Mouse (Mus musculus) liver, embryonic 15.5 days (tissue): ENCODE data around the gene Syne3. TPM values are rescaled to one million over a fixed set of nuclear protein-coding genes. Genes with fewer than 3 reads are reported as not detected.
A peak's percentile ranks its signal among the peaks of the same experiment; 100 is the strongest.

Experiments used
- ATAC-seq: fragments of 200-750 bp; cut with Nextera tagmentation; 2 replicates; pipeline ENCODE4 v1.8.0; 2017; ENCODE audit warnings: moderate number of reproducible peaks, mild to moderate bottlenecking, moderate library complexity; ENCODE audit not compliant: insufficient read depth
- H3K27ac ChIP-seq: fragments of 300-500 bp; sonication (generic); replicated peaks from 2 replicates; pipeline ENCODE4 v1.5.1; 2015; ENCODE audit warnings: mild to moderate bottlenecking, inconsistent platforms
- H3K27me3 ChIP-seq: fragments of 300-500 bp; sonication (generic); 2 replicates; pipeline ENCODE4 v1.6.1; 2015; ENCODE audit warnings: mild to moderate bottlenecking, inconsistent platforms
- H3K36me3 ChIP-seq: fragments of 300-500 bp; sonication (generic); replicated peaks from 2 replicates; pipeline ENCODE4 v1.6.1; 2015; ENCODE audit warnings: moderate library complexity, mild to moderate bottlenecking, inconsistent platforms
- H3K4me1 ChIP-seq: fragments of 300-500 bp; sonication (generic); replicated peaks from 2 replicates; pipeline ENCODE4 v1.6.1; 2015; ENCODE audit warnings: inconsistent platforms
- H3K4me2 ChIP-seq: fragments of 300-500 bp; sonication (generic); 2 replicates; pipeline ENCODE4 v1.6.1; 2015; ENCODE audit warnings: moderate library complexity, mild to moderate bottlenecking, inconsistent platforms
- H3K4me3 ChIP-seq: fragments of 300-500 bp; sonication (generic); replicated peaks from 2 replicates; pipeline ENCODE4 v1.5.1; 2015; ENCODE audit warnings: mild to moderate bottlenecking, inconsistent platforms
- H3K9ac ChIP-seq: fragments of 300-500 bp; sonication (generic); 2 replicates; pipeline ENCODE4 v1.6.1; 2015; ENCODE audit warnings: moderate library complexity, mild to moderate bottlenecking, inconsistent platforms
- H3K9me3 ChIP-seq: fragments of 300-500 bp; sonication (generic); replicated peaks from 2 replicates; pipeline ENCODE4 v1.6.1; 2016; ENCODE audit warnings: inconsistent platforms
- WGBS: fragments of 180-500 bp; shearing (Covaris S2); methylation state at CpG from one replicate; pipeline ENCODE4 v1.1.7; 2015; ENCODE audit warnings: mixed read lengths; ENCODE audit not compliant: insufficient replicate concordance; 5-methylcytosine and 5-hydroxymethylcytosine counted together
- polyA plus RNA-seq: library from polyadenylated mRNA; unstranded; fragments of >200 nt; fragmentation: Nextera tagmentation; extraction: Ambion mirVana; gene quantifications from 2 replicates; pipeline ENCODE4 v1.2.1, GENCODE M21; 2015

Syne3 gene
- 2.9 and 3.0 TPM in 2 replicates for polyA plus RNA-seq

GRCm38 (mm10) chr12:105009370-105010212 is at the start of gene Syne3:
TSS of gene Syne3 (minus strand) at chr12:105009809.
- Histone ChIP-seq H3K9me3 (no peaks in the 10 kb centered on the region), H3K36me3 (no peaks in the 10 kb centered on the region), H3K4me3 (peak within 1 kb of the TSS; percentile 85), H3K27me3 (no peaks in the 10 kb centered on the region), H3K4me1 (peaks cover 98% of the 10 kb centered on the region), H3K9ac (peak within 1 kb of the TSS; percentile 86), H3K4me2 (peak within 1 kb of the TSS; percentile 92), H3K27ac (peak within 1 kb of the TSS; percentile 96)
- peak; percentile 94 for ATAC-seq
- under 1% methylated on average over 65 of the region's 66 CpGs for WGBS

GRCm38 (mm10) chr12:105055308-105055707 is 45.7 kb upstream of the Syne3 start:
- H3K4me3 ChIP-seq, result no peak overlapping the region
- no peak overlapping the region for H3K27ac ChIP-seq
- H3K9ac ChIP-seq, result no peak overlapping the region
- peaks cover 12% of the 10 kb centered on the region for H3K4me1 ChIP-seq
- H3K27me3 ChIP-seq, result no peaks in the 10 kb centered on the region
- peak; percentile 16; the same call in 1 of the 2 replicates for ATAC-seq
- H3K9me3 ChIP-seq, result no peaks in the 10 kb centered on the region
- 69% methylated on average over 6 of the region's 6 CpGs for WGBS
- no peak overlapping the region for H3K4me2 ChIP-seq
- peaks cover 18% of the 10 kb centered on the region for H3K36me3 ChIP-seq

GRCm38 (mm10) chr12:105054041-105054440 is 44.4 kb upstream of the Syne3 start:
- ATAC-seq, result no peak
- Histone ChIP-seq H3K36me3 (peaks cover 20% of the 10 kb centered on the region), H3K27ac (no peak overlapping the region), H3K27me3 (no peaks in the 10 kb centered on the region), H3K9ac (no peak overlapping the region), H3K4me2 (no peak overlapping the region), H3K4me3 (no peak overlapping the region), H3K9me3 (no peaks in the 10 kb centered on the region), H3K4me1 (peaks cover 19% of the 10 kb centered on the region)
- 88% methylated on average over 15 of the region's 15 CpGs for WGBS

- ATAC-seq, result peak; percentile 50; the same call in 1 of the 2 replicates
- Histone ChIP-seq H3K4me1 (peaks cover 31% of the 10 kb centered on the region), H3K36me3 (peaks cover 39% of the 10 kb centered on the region), H3K27ac (peak overlapping the region; percentile 22; the same call in 1 of the 2 replicates), H3K9me3 (no peaks in the 10 kb centered on the region), H3K9ac (no peak overlapping the region), H3K4me2 (no peak overlapping the region), H3K27me3 (no peaks in the 10 kb centered on the region), H3K4me3 (no peak overlapping the region)
- 12% methylated on average over 4 of the region's 4 CpGs for WGBS
These were observed 41.3 kb upstream of the Syne3 start for GRCm38 (mm10) chr12:105050898-105051297.

GRCm38 (mm10) chr12:105049813-105050212 is 40.2 kb upstream of the Syne3 start:
- no peak for ATAC-seq
- Histone ChIP-seq H3K9me3 (no peaks in the 10 kb centered on the region), H3K4me1 (peaks cover 29% of the 10 kb centered on the region), H3K27me3 (no peaks in the 10 kb centered on the region), H3K4me3 (no peak overlapping the region), H3K9ac (no peak overlapping the region), H3K36me3 (peaks cover 50% of the 10 kb centered on the region), H3K4me2 (no peak overlapping the region), H3K27ac (no peak overlapping the region)
- 74% methylated on average over 12 of the region's 12 CpGs for WGBS

- Histone ChIP-seq H3K4me1 (peaks cover 33% of the 10 kb centered on the region), H3K27me3 (no peaks in the 10 kb centered on the region), H3K4me3 (no peak overlapping the region), H3K27ac (peak overlapping the region; percentile 9; the same call in 1 of the 2 replicates), H3K9ac (no peak overlapping the region), H3K36me3 (peaks cover 64% of the 10 kb centered on the region), H3K9me3 (no peaks in the 10 kb centered on the region), H3K4me2 (no peak overlapping the region)
- WGBS, result 69% methylated on average over 17 of the region's 17 CpGs
- no peak for ATAC-seq
These were observed 38.8 kb upstream of the Syne3 start for GRCm38 (mm10) chr12:105048301-105048863.

GRCm38 (mm10) chr12:105044775-105045174 is 35.2 kb upstream of the Syne3 start:
- Histone ChIP-seq H3K36me3 (peaks cover 80% of the 10 kb centered on the region), H3K27me3 (no peaks in the 10 kb centered on the region), H3K4me1 (peaks cover 47% of the 10 kb centered on the region), H3K27ac (0 out of 2 replicates have a peak overlapping the region, but pooled peaks have one; percentile 11), H3K4me2 (no peak overlapping the region), H3K9me3 (no peaks in the 10 kb centered on the region), H3K9ac (no peak overlapping the region), H3K4me3 (no peak overlapping the region)
- ATAC-seq, result no peak
- 87% methylated on average over 9 of the region's 9 CpGs for WGBS

- Histone ChIP-seq H3K4me2 (no peak overlapping the region), H3K9me3 (no peaks in the 10 kb centered on the region), H3K4me3 (no peak overlapping the region), H3K27me3 (no peaks in the 10 kb centered on the region), H3K27ac (0 out of 2 replicates have a peak overlapping the region, but pooled peaks have one; percentile 4), H3K36me3 (peaks cover 83% of the 10 kb centered on the region), H3K4me1 (peaks cover 52% of the 10 kb centered on the region), H3K9ac (no peak overlapping the region)
- no peak for ATAC-seq
- 82% methylated on average over 5 of the region's 5 CpGs for WGBS
These were observed 33.5 kb upstream of the Syne3 start for GRCm38 (mm10) chr12:105043081-105043480.

- Histone ChIP-seq H3K4me2 (peak overlapping the region; percentile 82), H3K36me3 (peaks cover 88% of the 10 kb centered on the region), H3K9me3 (no peaks in the 10 kb centered on the region), H3K4me1 (peaks cover 70% of the 10 kb centered on the region), H3K27me3 (no peaks in the 10 kb centered on the region), H3K27ac (peak overlapping the region; percentile 98), H3K4me3 (peak overlapping the region; percentile 12; the same call in 1 of the 2 replicates), H3K9ac (no peak overlapping the region; the same call in 1 of the 2 replicates)
- no peak for ATAC-seq
- 76% methylated on average over 7 of the region's 7 CpGs for WGBS
These were observed 31.3 kb upstream of the Syne3 start for GRCm38 (mm10) chr12:105040950-105041349.

GRCm38 (mm10) chr12:105039578-105040289 is 30.1 kb upstream of the Syne3 start:
- peak overlapping the region; percentile 55 for H3K9ac ChIP-seq
- peak overlapping the region; percentile 98 for H3K27ac ChIP-seq
- peak overlapping the region; percentile 82 for H3K4me2 ChIP-seq
- WGBS, result 38% methylated on average over 12 of the region's 12 CpGs
- H3K4me1 ChIP-seq, result peaks cover 75% of the 10 kb centered on the region
- peaks cover 87% of the 10 kb centered on the region for H3K36me3 ChIP-seq
- no peaks in the 10 kb centered on the region for H3K9me3 ChIP-seq
- peak overlapping the region; percentile 93 for H3K4me3 ChIP-seq
- no peaks in the 10 kb centered on the region for H3K27me3 ChIP-seq
- ATAC-seq, result peak; percentile 73

- Histone ChIP-seq H3K4me2 (peak overlapping the region; percentile 82), H3K4me3 (peak overlapping the region; percentile 93), H3K27me3 (no peaks in the 10 kb centered on the region), H3K9ac (peak overlapping the region; percentile 98), H3K27ac (peak overlapping the region; percentile 98), H3K9me3 (no peaks in the 10 kb centered on the region), H3K4me1 (peaks cover 77% of the 10 kb centered on the region), H3K36me3 (peaks cover 80% of the 10 kb centered on the region)
- ATAC-seq, result peak; percentile 91
- 19% methylated on average over 7 of the region's 7 CpGs for WGBS
These were observed 29.3 kb upstream of the Syne3 start for GRCm38 (mm10) chr12:105038918-105039317.
